In the genomic region with DNA sequence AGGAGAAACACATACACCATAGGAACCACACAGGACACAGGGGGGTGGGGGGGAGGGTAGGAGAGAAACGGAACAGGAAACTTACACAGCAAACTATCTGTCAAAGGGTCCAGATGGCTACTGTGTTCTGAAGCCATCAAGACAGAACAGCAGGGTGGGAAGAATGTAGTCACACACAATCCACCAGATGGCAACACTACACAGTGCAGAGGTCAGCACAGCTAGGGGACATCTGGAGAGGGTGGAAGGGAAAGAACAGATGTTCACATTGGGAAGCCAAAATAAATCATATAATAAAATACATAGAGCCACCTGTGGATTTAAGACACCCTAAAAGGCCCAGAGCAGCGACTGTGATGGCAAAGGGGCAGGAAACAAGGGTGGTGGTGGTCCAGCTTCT, we compare ENCODE assay signal across 10 mouse cellular contexts. TPM values are rescaled to one million over a fixed set of nuclear protein-coding genes. Genes with fewer than 3 reads are reported as not detected.
A peak's percentile ranks its signal among the peaks of the same experiment; 100 is the strongest.
DNase-seq lines count a peak whose midpoint lies in the region; ATAC-seq lines count a peak whose summit lies in the region.
"Had no signal": no experiment of that assay in that cellular context is flagged by ENCODE, and none has a peak within 500 bp of the region (broad histone marks: within the 10 kb centered on the region; RNA-seq: fewer than 3 reads in every experiment).

No protein-coding gene starts in this region.

- no peaks in the 10 kb centered on the region for H3K27me3 ChIP-seq in hindbrain, embryonic 11.5 days (ENCODE audit: control insufficient read depth, insufficient read depth, low read length)
- no peaks in the 10 kb centered on the region for H3K27me3 ChIP-seq in lung, embryonic 15.5 days
- H3K27me3 ChIP-seq: embryonic facial prominence, embryonic 13.5 days; stomach, embryonic 15.5 days had no signal

- H3K4me2 ChIP-seq in hindbrain, embryonic 11.5 days (replicated peaks; ENCODE audit: low read depth, low read length) = no peak overlapping the region
- no peak overlapping the region for H3K4me2 ChIP-seq in lung, embryonic 15.5 days
- H3K4me2 ChIP-seq: embryonic facial prominence, embryonic 13.5 days; stomach, embryonic 15.5 days had no signal

- H3K36me3 ChIP-seq in hindbrain, embryonic 11.5 days (ENCODE audit: control insufficient read depth, insufficient read depth, low read length) = no peaks in the 10 kb centered on the region
- H3K36me3 ChIP-seq in lung, embryonic 15.5 days = no peaks in the 10 kb centered on the region
- H3K36me3 ChIP-seq: stomach, embryonic 15.5 days had no signal

- no peak overlapping the region for H3K27ac ChIP-seq in hindbrain, embryonic 11.5 days (ENCODE audit: low read depth, low read length)
- H3K27ac ChIP-seq in lung, embryonic 15.5 days = no peak overlapping the region
- H3K27ac ChIP-seq: embryonic facial prominence, embryonic 13.5 days; stomach, embryonic 15.5 days had no signal

- peak; percentile 9 to 10 for DNase-seq in heart, adult 18-20 months
- no peak for DNase-seq in heart, adult 9 months (ENCODE audit: low spot score in 2 of 2)
- peak; percentile 17 for DNase-seq in ES-CJ7 (ENCODE audit: low read depth, low spot score)
- DNase-seq in hindbrain, embryonic 11.5 days (ENCODE audit: low spot score) = peak; percentile 49
- DNase-seq in right cerebral cortex, postnatal 4 days = no peak
- no peak for DNase-seq in cerebellum, postnatal 25 days
- no peak for DNase-seq in frontal cortex, postnatal 14 days (ENCODE audit: low spot score in 2 of 2)

- H3K4me1 ChIP-seq in hindbrain, embryonic 11.5 days (replicated peaks; ENCODE audit: control insufficient read depth, insufficient read depth, low read length) = no peaks in the 10 kb centered on the region
- H3K4me1 ChIP-seq in lung, embryonic 15.5 days = no peaks in the 10 kb centered on the region
- H3K4me1 ChIP-seq: embryonic facial prominence, embryonic 13.5 days; stomach, embryonic 15.5 days had no signal

- H3K9me3 ChIP-seq in hindbrain, embryonic 11.5 days (ENCODE audit: control insufficient read depth, low read length) = no peaks in the 10 kb centered on the region
- no peaks in the 10 kb centered on the region for H3K9me3 ChIP-seq in lung, embryonic 15.5 days
- H3K9me3 ChIP-seq: embryonic facial prominence, embryonic 13.5 days; stomach, embryonic 15.5 days had no signal

- H3K4me3 ChIP-seq in hindbrain, embryonic 11.5 days (ENCODE audit: low read depth, low read length) = no peak overlapping the region
- no peak overlapping the region for H3K4me3 ChIP-seq in lung, embryonic 15.5 days
- H3K4me3 ChIP-seq: embryonic facial prominence, embryonic 13.5 days; stomach, embryonic 15.5 days had no signal

- 33% methylated on average over 2 of the region's 2 CpGs for WGBS in hindbrain, embryonic 11.5 days
- WGBS in lung, embryonic 15.5 days = 21% methylated on average over 2 of the region's 2 CpGs

- peak; percentile 89 for ATAC-seq in hindbrain, embryonic 11.5 days (ENCODE audit: low FRiP score)
- peak; percentile 76 for ATAC-seq in lung, embryonic 15.5 days (ENCODE audit: borderline replicate concordance, extremely low read depth, low FRiP score, low TSS enrichment)

- no peak overlapping the region for H3K9ac ChIP-seq in hindbrain, embryonic 11.5 days (ENCODE audit: low read depth, low read length)
- no peak overlapping the region for H3K9ac ChIP-seq in lung, embryonic 15.5 days
- H3K9ac ChIP-seq: embryonic facial prominence, embryonic 13.5 days; stomach, embryonic 15.5 days had no signal

RNA-seq across cellular contexts. Expression of a gene that starts 43.6 kb away (rescaled TPM):
- total RNA-seq in heart, adult 18-20 months (2021) = 10 to 100 TPM; 47.8 to 49.4 TPM
- polyA plus RNA-seq in hindbrain, embryonic 11.5 days (2014; fragmentation: Nextera tagmentation; extraction: Ambion mirVana) = 30.3 and 31.0 TPM in 2 replicates
- polyA plus RNA-seq in lung, embryonic 15.5 days (2015; fragmentation: Nextera tagmentation; extraction: Ambion mirVana) = 22.2 and 24.7 TPM in 2 replicates

RNA-seq across cellular contexts. Expression of a gene that starts 52.2 kb away (rescaled TPM):
- 10 to 100 TPM; 20.8 to 21.2 TPM for total RNA-seq in heart, adult 18-20 months (2021)
- 20.3 and 21.8 TPM in 2 replicates for polyA plus RNA-seq in hindbrain, embryonic 11.5 days (2014; fragmentation: Nextera tagmentation; extraction: Ambion mirVana)
- 27.4 and 28.1 TPM in 2 replicates for polyA plus RNA-seq in lung, embryonic 15.5 days (2015; fragmentation: Nextera tagmentation; extraction: Ambion mirVana)

Comparison
In these comparisons a context has a peak if more than half of its experiments do, and no peak if none do; other contexts are left out.
1. DNase-seq: peak in heart, adult 18-20 months (2 of 2), ES-CJ7 (single experiment) and hindbrain, embryonic 11.5 days (single experiment); none in heart, adult 9 months (0 of 2), right cerebral cortex, postnatal 4 days (single experiment), cerebellum, postnatal 25 days (0 of 2) and frontal cortex, postnatal 14 days (0 of 2).